Mouse (Mus musculus): ENCODE measurements around the gene Gpr88.

Gpr88 gene

DNA sequence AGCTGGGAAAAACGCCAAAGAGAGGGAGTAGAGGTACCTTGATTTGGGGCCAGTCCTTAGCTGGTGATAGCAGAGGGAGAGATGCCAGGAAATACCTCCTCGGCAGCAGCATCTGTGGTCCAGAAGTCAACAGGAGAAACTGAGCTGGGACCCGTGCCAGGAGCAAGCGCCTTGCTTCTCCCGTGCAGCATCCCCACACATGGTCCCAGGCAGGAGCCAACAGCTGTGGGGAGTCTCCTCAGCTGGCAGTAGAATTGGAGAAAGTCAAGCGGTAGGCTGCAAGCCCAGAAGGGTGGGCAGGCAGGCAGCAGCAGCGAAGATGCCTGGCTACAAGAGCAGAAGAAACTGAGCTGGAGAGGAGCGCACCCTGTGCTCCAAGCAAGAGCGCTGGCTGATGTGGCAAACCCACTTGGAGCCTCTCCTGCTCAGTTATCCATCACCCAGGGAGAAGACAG is at the start of gene Gpr88:
TSS of gene Gpr88 (minus strand) at position 427 of the 455 bp plus-strand sequence.
- DNase-seq (ENCODE audit: extremely low spot score, low read depth, low spot score): no peak

DNA sequence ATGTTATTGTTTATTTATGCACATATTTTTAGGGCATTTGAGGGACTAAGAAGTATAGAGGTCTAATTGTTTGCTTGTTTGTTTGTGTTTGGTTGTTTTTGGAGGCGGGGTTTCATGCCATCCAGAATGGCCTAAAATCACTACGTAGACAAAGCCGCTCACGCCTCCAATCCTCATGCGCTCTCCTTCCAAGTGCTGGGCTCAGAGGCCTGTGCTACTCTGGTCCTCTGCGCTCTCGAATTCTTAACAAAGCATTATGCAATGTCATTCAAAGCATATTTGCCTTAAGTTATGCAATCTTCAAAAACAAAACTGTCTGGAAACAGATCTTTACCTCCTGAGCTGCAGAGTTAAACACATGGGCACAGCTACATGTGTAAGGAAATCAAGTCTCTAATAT is 49.3 kb upstream of the Gpr88 start:
- DNase-seq (ENCODE audit: extremely low spot score, low read depth, low spot score): no peak

GRCm38 (mm10) chr3:116301754-116302153 is 48.5 kb upstream of the Gpr88 start:
- DNase-seq (ENCODE audit: extremely low spot score, low read depth, low spot score): no peak

DNA sequence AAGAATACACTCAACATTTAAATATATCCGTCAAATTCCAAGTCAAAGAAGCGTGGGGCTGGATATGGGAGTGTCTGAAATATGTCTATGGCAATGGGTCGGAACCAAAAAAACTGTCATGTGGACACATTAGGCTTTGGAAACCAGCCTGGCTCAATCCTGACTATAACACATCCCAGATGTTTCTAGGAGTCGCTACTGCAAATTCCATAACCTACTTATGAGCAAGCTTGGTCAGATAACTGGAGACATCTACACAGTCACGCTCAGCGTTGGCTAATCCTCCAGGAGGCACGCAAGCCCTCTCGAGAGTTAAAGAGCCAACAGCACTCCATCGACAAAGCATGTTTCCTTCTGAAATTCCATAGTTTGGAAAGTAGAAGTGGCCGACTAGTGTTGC is 45.4 kb upstream of the Gpr88 start:
- no peak for DNase-seq (ENCODE audit: extremely low spot score, low read depth, low spot score)

DNA sequence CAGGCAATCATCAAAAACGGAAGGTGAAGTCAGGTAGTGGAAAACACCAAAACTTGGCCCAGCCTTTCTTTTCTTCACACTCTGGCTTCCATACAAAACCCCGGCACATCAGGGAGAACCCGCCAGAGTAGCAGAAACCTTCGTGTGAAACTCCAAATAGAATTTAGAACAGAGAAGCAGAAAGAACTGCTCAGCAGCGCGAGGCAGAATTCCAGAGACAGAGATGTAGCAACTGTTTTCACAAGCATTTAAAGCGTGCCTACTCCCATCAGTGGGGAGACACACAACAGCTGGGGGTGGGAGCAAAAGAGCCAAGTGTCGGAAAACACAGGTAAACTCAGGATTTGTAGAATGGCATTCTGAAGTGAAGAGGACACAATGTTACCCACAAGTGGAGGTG is 44.7 kb upstream of the Gpr88 start:
- DNase-seq (ENCODE audit: extremely low spot score, low read depth, low spot score): no peak

DNA sequence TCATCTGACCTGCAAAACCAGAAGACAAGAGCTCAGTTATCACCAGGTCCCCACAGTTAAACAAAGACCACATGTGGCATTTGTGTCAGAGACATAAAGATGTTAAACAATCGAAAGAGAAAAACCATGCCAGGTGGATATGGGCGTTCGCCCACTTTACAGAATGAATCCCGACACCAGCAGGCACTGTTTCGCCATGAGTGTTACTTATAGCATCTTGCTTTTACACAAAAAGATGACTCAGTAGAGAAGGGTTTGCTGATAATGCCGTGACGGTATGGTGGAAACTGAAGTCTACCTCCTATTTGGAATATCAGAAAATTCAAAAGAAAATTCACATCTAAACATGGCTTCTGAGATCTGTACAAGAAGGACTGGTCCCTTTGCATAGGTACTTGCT is 43.9 kb upstream of the Gpr88 start:
- DNase-seq (ENCODE audit: extremely low spot score, low read depth, low spot score): no peak

GRCm38 (mm10) chr3:116290041-116290815 is 36.9 kb upstream of the Gpr88 start:
- DNase-seq (ENCODE audit: extremely low spot score, low read depth, low spot score): no peak

- no peak for DNase-seq (ENCODE audit: extremely low spot score, low read depth, low spot score)
These were observed 35.5 kb upstream of the Gpr88 start for GRCm38 (mm10) chr3:116288833-116289232.

- no peak for DNase-seq (ENCODE audit: extremely low spot score, low read depth, low spot score)
These were observed 31.4 kb upstream of the Gpr88 start for GRCm38 (mm10) chr3:116284735-116285134.

DNA sequence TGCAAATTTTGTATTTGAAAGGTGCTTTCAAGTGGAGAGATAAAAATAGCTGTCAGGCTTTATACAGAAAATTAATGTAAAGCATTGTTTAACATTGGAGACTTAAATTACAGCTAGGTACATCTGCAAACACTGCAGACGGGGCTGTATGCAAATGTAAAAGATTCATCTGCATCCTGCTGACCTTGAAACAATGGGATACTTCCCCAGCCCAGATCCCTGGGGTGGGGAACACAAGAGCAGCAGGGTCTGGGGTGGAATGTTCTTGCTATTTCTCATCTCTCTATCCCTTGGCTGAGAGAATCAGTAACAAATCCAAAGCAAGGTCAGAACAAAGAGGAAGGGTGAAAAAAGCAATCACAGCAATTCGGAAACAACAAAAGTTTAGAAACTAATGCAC is 30.7 kb upstream of the Gpr88 start:
- no peak for DNase-seq (ENCODE audit: extremely low spot score, low read depth, low spot score)

DNA sequence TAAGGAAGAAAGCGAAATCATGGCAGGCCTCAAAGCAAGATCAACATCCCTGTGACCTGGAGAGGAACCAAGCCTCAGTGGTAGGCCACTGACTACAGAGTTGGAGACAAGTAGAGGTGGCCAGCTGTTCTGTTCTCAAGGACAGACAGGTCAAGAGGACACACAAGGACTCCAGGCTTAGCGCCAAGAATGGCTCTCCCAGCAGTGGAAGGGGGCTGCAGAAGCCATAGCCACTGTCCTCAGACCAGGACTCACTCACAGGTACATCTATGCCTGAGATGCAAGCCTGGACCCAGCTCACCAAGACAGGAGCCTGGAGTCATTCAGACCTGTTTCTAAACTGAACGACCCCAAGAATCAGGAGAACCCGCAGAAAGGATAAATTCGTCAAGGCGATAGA is 28.4 kb upstream of the Gpr88 start:
- no peak for DNase-seq (ENCODE audit: extremely low spot score, low read depth, low spot score)

DNA sequence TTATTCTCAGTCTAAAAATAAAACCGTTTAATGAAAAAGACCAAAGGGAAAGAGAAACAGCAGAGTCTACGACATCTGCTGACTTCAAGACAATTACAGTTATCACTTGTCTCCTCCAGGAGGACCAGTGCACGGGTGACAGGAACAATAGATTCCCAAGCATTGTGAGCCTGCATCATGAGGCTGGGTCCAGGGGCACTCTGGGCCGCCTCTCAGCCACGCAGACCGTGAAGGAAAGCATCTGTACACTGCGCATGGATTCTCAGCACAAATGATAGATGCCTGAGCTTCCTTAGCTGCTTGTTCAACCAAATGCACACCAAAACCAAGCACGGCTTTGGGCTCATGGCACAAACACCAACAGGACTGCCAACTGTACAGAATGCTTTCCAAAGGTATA is 23.8 kb upstream of the Gpr88 start:
- no peak for DNase-seq (ENCODE audit: extremely low spot score, low read depth, low spot score)

DNA sequence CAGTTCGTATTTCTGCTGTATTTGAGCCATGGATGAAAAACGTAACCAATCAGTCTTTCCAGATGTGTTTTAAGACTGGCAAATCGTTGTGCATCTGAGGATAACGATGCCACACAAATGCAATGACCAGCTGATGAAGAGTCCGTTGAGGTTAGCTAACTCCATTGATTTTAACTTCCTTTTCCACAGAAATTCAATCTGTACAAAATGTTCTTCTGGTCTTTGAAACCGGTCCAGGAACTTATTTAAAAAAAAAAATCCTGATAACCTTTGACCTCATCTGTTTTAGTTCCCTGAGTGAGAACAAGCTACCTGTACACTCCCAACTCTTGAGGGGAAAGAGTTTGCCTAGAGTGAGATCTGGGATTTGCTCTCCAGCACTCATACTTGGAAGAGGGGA is 18.4 kb upstream of the Gpr88 start:
- DNase-seq (ENCODE audit: extremely low spot score, low read depth, low spot score): no peak

DNA sequence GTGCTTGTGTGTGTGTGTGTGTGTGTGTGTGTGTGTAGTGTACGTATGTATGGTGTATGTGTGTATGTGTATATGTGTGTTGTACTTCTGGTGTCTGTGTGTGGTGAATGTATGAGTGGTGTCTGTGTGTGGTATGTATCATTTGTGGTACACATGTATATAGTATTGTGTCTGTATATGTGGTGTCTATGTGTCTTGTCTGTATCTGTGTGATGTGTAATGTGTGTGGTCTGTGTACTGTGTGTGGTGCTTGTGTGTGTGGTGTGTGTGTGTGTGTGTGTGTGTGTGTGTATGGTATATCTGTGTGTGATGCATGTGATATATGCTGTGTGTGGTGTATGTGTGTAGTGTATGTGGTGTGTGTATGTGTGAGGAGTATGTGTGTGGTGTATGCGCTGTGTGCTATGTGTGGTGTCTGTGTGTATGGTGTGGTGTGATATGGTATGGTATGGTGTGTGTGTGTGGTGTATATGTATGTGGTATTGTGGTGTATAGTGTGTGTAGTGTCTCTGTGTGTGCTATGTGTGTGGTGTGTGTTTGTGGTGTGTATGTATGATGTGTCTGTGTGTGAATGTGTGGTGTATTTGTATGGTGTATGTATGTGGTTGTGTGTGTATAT is 13.8 kb upstream of the Gpr88 start:
- DNase-seq (ENCODE audit: extremely low spot score, low read depth, low spot score): no peak

GRCm38 (mm10) chr3:116266360-116266759 is 13.1 kb upstream of the Gpr88 start:
- no peak for DNase-seq (ENCODE audit: extremely low spot score, low read depth, low spot score)

GRCm38 (mm10) chr3:116263977-116264376 is 10.7 kb upstream of the Gpr88 start:
- DNase-seq (ENCODE audit: extremely low spot score, low read depth, low spot score): no peak

- no peak for DNase-seq (ENCODE audit: extremely low spot score, low read depth, low spot score)
These were observed 9.8 kb upstream of the Gpr88 start for GRCm38 (mm10) chr3:116263061-116263460.

DNA sequence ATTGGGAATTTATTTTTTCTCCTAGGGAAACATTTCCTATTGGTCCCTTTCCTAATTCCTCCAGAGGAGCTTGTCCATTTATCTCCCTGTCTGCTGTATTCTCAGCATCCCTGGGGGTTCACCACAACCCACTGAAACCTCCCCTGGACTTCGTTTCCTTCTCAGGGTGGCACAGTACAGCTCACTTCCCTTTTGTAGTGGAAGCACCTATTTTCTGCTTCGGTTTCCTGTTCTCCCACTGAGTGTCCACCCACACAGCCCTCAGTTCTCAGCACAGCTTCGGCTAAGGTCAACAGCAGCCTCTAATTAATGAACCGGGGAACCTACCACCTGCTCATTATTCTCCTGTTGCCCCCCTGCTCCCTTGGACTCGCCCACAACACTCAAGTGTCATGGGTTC is 2.8 kb upstream of the Gpr88 start:
- no peak for DNase-seq (ENCODE audit: extremely low spot score, low read depth, low spot score)

- no peak for DNase-seq (ENCODE audit: extremely low spot score, low read depth, low spot score)
These were observed 855 bp downstream of the Gpr88 start for GRCm38 (mm10) chr3:116252255-116253040.

DNA sequence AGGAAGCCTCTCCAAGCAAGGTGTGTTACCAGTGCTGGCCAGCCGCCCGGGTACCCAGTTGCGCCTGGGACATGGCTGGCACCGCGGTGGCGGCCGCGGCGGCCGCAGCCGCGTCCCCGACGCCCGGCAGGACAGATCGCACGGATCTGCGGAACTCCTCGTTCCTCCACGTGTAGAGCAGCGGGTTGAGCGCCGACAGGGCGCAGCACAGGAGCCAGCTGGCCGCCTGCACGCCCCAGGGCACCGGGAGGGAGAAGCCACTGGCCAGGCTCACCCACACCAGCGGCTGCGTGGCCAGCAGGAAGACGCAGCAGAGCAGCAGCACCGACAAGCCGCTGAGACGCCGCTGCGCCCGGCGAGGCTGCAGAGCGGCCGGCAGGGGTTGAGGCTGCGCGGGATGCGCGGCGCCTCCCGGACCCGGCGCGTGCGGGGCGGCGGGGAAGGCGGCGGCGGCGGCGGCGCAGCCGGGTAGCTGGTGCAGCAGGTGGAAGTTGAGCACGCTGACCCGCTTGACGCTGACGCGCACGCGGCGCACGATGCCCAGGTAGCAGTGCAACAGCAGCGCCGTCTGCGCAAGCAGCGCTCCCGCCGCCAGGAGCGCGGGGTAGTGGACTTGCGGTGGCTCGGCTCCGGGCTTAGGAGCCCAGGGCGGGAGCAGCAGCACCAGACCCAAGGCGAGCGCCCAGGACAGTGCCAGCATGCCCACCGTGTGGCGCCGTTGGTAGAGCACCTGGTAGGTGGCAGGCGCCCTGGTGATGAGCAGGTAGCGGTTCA is 1.6 kb downstream of the Gpr88 start:
- DNase-seq (ENCODE audit: extremely low spot score, low read depth, low spot score): no peak

- no peak for DNase-seq (ENCODE audit: extremely low spot score, low read depth, low spot score)
These were observed 4.3 kb downstream of the Gpr88 start for GRCm38 (mm10) chr3:116249026-116249425.
